Mouse (Mus musculus): ENCODE measurements around the gene Cped1. TPM values are rescaled to one million over a fixed set of nuclear protein-coding genes. Genes with fewer than 3 reads are reported as not detected.

The Cped1 gene
- polyA plus RNA-seq, 2 experiments, result 1.8 to 2.5 TPM

- Histone ChIP-seq H3K4me1 (replicated peaks; ENCODE audit: control insufficient read depth in 2 of 2, insufficient read depth in 2 of 2, low read length in 1 of 2) (no peaks in the 10 kb centered on the region; a peak in 1 of 4 replicates), H3K27ac (no peak overlapping the region), H3K9me3 (ENCODE audit: control insufficient read depth, low read length) (no peaks in the 10 kb centered on the region), H3K36me3 (replicated peaks; ENCODE audit: control insufficient read depth, insufficient read depth, low read depth) (no peaks in the 10 kb centered on the region), H3K27me3 (ENCODE audit: control insufficient read depth, insufficient read depth, low read length) (no peaks in the 10 kb centered on the region), H3K4me3 (ENCODE audit: insufficient read depth in 1 of 2, low read depth in 2 of 2, low read length in 2 of 2) (no peak overlapping the region), H3K9ac (replicated peaks) (no peak overlapping the region), H3K4me2 (ENCODE audit: low read depth) (no peak overlapping the region)
- no peak for TF ChIP-seq EP300 (IDR thresholded peaks at IDR 0.05; ENCODE audit: low read depth)
- no peak for TF ChIP-seq CTCF (IDR thresholded peaks at IDR 0.05; ENCODE audit: low read depth)
- 43% methylated on average over 5 of the region's 5 CpGs for WGBS (ENCODE audit: insufficient replicate concordance)
- DNase-seq (ENCODE audit: low read depth in 3 of 3, low spot score in 3 of 3) (no peak), ATAC-seq (ENCODE audit: insufficient read depth) (no peak)
These were observed 63.4 kb downstream of the Cped1 start for GRCm38 (mm10) chr6:22049093-22049492.

DNA sequence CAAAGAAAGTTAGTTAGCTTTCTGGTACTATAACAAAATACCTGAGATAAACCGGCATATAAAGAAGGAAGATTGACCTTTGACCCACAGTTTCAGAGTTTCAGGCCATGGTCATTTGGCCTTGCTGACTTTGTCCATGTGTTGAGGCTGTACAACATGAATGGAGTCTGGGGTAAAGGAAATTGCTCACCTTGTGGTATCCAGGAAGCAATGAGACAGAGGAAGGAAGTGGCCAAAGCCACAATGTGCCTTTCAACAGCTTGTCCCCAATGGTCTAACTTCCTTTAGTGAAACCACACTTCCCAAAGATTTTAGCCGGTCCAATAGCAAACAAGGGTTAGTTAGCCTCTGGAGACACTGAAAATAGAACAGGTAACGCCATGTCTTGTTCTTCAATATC lies 65.8 kb downstream of the Cped1 start:
- no peak overlapping the region for H3K4me3 ChIP-seq (ENCODE audit: insufficient read depth in 1 of 2, low read depth in 2 of 2, low read length in 2 of 2)
- DNase-seq (ENCODE audit: low read depth in 3 of 3, low spot score in 3 of 3) (no peak), ATAC-seq (ENCODE audit: insufficient read depth) (no peak)
- H3K4me2 ChIP-seq (ENCODE audit: low read depth), result no peak overlapping the region
- no peaks in the 10 kb centered on the region for H3K9me3 ChIP-seq (ENCODE audit: control insufficient read depth, low read length)
- H3K4me1 ChIP-seq (replicated peaks; ENCODE audit: control insufficient read depth in 2 of 2, insufficient read depth in 2 of 2, low read length in 1 of 2), result no peaks in the 10 kb centered on the region; a peak in 1 of 4 replicates
- no peaks in the 10 kb centered on the region for H3K36me3 ChIP-seq (replicated peaks; ENCODE audit: control insufficient read depth, insufficient read depth, low read depth)
- no peak overlapping the region for H3K9ac ChIP-seq (replicated peaks)
- H3K27ac ChIP-seq, result no peak overlapping the region
- TF ChIP-seq CTCF (IDR thresholded peaks at IDR 0.05; ENCODE audit: low read depth), result no peak
- no peak for TF ChIP-seq EP300 (IDR thresholded peaks at IDR 0.05; ENCODE audit: low read depth)
- WGBS (ENCODE audit: insufficient replicate concordance), result 32% methylated on average over 3 of the region's 3 CpGs
- H3K27me3 ChIP-seq (ENCODE audit: control insufficient read depth, insufficient read depth, low read length), result no peaks in the 10 kb centered on the region

- 63% methylated on average over 3 of the region's 3 CpGs for WGBS (ENCODE audit: insufficient replicate concordance)
- no peak for ATAC-seq (ENCODE audit: insufficient read depth)
- no peaks in the 10 kb centered on the region for H3K9me3 ChIP-seq (ENCODE audit: control insufficient read depth, low read length)
- no peak overlapping the region for H3K4me2 ChIP-seq (ENCODE audit: low read depth)
- TF ChIP-seq CTCF (IDR thresholded peaks at IDR 0.05; ENCODE audit: low read depth) (no peak), EP300 (IDR thresholded peaks at IDR 0.05; ENCODE audit: low read depth) (no peak)
- H3K9ac ChIP-seq (replicated peaks), result no peak overlapping the region
- H3K4me3 ChIP-seq (ENCODE audit: insufficient read depth in 1 of 2, low read depth in 2 of 2, low read length in 2 of 2), result no peak overlapping the region
- H3K36me3 ChIP-seq (replicated peaks; ENCODE audit: control insufficient read depth, insufficient read depth, low read depth), result no peaks in the 10 kb centered on the region
- no peak overlapping the region for H3K27ac ChIP-seq
- DNase-seq (ENCODE audit: low read depth in 3 of 3, low spot score in 3 of 3), result no peak
- H3K4me1 ChIP-seq (replicated peaks; ENCODE audit: control insufficient read depth in 2 of 2, insufficient read depth in 2 of 2, low read length in 1 of 2), result no peaks in the 10 kb centered on the region; a peak in 1 of 4 replicates
- H3K27me3 ChIP-seq (ENCODE audit: control insufficient read depth, insufficient read depth, low read length), result no peaks in the 10 kb centered on the region
These were observed 67.3 kb downstream of the Cped1 start for GRCm38 (mm10) chr6:22053014-22053413.

DNA sequence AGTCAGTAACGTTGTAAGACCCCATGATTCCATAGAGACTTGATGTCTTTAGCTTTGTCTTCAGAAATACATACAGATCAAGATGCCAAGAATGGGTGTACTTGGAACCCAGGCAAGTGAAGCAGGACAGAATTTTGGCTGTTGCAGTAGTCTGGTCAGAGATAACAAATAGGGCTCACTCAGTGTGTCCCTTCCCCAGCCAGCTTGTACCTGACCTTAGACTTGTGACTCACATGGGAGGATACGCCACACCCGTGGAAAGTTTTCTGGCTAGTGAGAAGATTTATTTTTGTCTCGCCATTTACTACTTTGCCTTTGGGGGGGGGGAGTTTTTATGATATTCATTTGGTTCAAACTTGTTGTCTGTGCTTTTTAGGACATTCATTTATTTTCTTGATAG lies 78.6 kb downstream of the Cped1 start:
- H3K4me2 ChIP-seq (ENCODE audit: low read depth), result no peak overlapping the region
- no peak overlapping the region for H3K27ac ChIP-seq
- H3K4me1 ChIP-seq (replicated peaks; ENCODE audit: control insufficient read depth in 2 of 2, insufficient read depth in 2 of 2, low read length in 1 of 2), result no peaks in the 10 kb centered on the region
- no peaks in the 10 kb centered on the region for H3K36me3 ChIP-seq (replicated peaks; ENCODE audit: control insufficient read depth, insufficient read depth, low read depth)
- H3K27me3 ChIP-seq (ENCODE audit: control insufficient read depth, insufficient read depth, low read length), result no peaks in the 10 kb centered on the region
- no peak for ATAC-seq (ENCODE audit: insufficient read depth)
- no peak overlapping the region for H3K9ac ChIP-seq (replicated peaks)
- TF ChIP-seq CTCF (IDR thresholded peaks at IDR 0.05; ENCODE audit: low read depth) (no peak), EP300 (IDR thresholded peaks at IDR 0.05; ENCODE audit: low read depth) (no peak)
- WGBS (ENCODE audit: insufficient replicate concordance), result 53% methylated on average over 4 of the region's 4 CpGs
- no peak for DNase-seq (ENCODE audit: low read depth in 3 of 3, low spot score in 3 of 3)
- no peak overlapping the region for H3K4me3 ChIP-seq (ENCODE audit: insufficient read depth in 1 of 2, low read depth in 2 of 2, low read length in 2 of 2)
- no peaks in the 10 kb centered on the region for H3K9me3 ChIP-seq (ENCODE audit: control insufficient read depth, low read length)

DNA sequence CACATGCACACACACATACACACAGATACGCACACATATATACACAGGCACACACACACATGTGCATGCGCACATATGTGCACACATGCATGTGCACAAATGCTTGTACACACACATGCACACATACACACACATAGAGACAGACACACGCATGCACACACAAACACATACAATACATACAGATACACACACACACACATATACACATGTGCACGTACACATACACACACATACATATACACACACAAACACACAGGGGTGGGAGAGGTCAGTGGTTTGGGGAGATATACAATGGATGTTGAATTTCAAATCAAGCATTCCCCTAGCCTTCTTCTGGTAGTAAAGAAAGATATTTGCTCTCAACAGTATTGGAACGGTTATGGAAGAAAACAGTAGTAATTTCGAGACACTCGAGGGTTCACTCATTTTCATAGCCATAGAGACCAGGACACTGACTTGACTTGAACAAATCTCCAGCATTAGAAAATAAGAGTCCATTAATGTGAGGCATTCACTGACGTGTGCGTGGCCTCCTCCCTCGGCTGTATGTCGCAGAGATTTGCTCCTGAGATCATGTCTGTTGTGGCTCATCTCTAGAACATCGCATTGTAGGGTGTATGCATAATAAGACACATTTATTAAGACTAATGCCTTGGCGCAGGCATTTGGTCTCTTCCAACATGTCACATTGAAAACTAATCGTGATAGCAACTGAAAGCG lies 85.0 kb downstream of the Cped1 start:
- H3K9me3 ChIP-seq (ENCODE audit: control insufficient read depth, low read length), result no peaks in the 10 kb centered on the region
- TF ChIP-seq CTCF (IDR thresholded peaks at IDR 0.05; ENCODE audit: low read depth) (no peak), EP300 (IDR thresholded peaks at IDR 0.05; ENCODE audit: low read depth) (no peak)
- no peaks in the 10 kb centered on the region for H3K36me3 ChIP-seq (replicated peaks; ENCODE audit: control insufficient read depth, insufficient read depth, low read depth)
- ATAC-seq (ENCODE audit: insufficient read depth), result no peak
- H3K4me3 ChIP-seq (ENCODE audit: insufficient read depth in 1 of 2, low read depth in 2 of 2, low read length in 2 of 2), result no peak overlapping the region
- no peaks in the 10 kb centered on the region for H3K4me1 ChIP-seq (replicated peaks; ENCODE audit: control insufficient read depth in 2 of 2, insufficient read depth in 2 of 2, low read length in 1 of 2)
- no peaks in the 10 kb centered on the region for H3K27me3 ChIP-seq (ENCODE audit: control insufficient read depth, insufficient read depth, low read length)
- no peak overlapping the region for H3K9ac ChIP-seq (replicated peaks)
- no peak overlapping the region for H3K27ac ChIP-seq
- WGBS (ENCODE audit: insufficient replicate concordance), result 66% methylated on average over 15 of the region's 15 CpGs
- no peak for DNase-seq (ENCODE audit: low read depth in 3 of 3, low spot score in 3 of 3)
- no peak overlapping the region for H3K4me2 ChIP-seq (ENCODE audit: low read depth)
